In the genomic region with DNA sequence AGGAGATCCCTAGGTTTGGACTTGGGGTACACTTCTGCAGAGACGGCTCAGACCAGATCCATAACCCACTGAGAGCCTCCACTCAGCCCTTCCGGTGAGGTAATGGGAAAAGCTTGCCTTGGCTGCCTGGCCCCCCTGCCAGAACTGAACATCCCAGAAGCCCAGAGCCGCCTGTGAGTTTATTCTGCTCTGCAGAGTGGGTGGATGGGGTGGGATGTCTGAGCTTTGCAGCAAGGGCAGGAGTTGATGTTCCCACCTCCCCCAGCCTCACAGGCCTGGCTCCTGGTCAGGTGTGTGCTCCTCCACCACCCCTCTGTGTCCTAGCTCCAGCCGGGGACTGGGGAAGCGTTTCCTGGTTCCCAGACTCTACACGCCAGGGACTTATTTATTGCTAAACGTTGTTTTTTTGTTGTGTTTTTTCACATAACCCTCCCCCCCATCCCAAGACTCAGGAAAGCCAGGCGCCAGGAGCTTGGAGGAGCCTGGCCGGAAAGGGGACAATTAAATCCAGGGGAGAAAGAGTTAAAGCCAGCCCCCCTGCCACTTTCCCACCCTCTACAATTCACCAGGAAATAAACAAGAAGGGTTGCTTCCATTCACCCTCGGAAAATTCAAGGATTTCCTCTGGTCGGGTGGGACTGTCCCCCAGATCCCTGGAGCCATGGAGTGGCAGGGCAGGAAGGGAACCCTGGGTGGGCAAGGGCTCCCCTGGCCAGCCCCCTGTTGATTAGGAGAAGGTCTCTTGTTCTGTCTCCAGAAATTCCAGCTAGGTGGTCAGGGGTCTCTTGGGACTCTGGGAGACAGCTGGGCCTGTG, we compare ENCODE assay signal across 9 mouse cellular contexts. TPM values are rescaled to one million over a fixed set of nuclear protein-coding genes. Genes with fewer than 3 reads are reported as not detected.
DNase-seq lines count a peak whose midpoint lies in the region; ATAC-seq and TF ChIP-seq lines count a peak whose summit lies in the region.
"Had no signal": no experiment of that assay in that cellular context is flagged by ENCODE, and none has a peak within 500 bp of the region (broad histone marks: within the 10 kb centered on the region; RNA-seq: fewer than 3 reads in every experiment).

No protein-coding gene starts in this region.

- ATAC-seq in lung, embryonic 14.5 days (ENCODE audit: insufficient read depth): peak; percentile 23; the same call in 1 of the 2 replicates
- ATAC-seq in heart, embryonic 11.5 days (replicated peaks; ENCODE audit: insufficient number of reproducible peaks, low FRiP score, low TSS enrichment): no peak
- 0 out of 2 replicates have a peak, but pooled peaks have one; percentile 8 for ATAC-seq in kidney, embryonic 16.5 days (ENCODE audit: low FRiP score, low TSS enrichment)
- ATAC-seq in cerebellum, adult (ENCODE audit: insufficient number of reproducible peaks, low FRiP score, low TSS enrichment): no peak

- peak; percentile 60 for DNase-seq in lung, embryonic 14.5 days
- DNase-seq in lung, postnatal 36 days: no peak
- no peak for DNase-seq in cerebellum, postnatal 36 days
- no peak for DNase-seq in frontal cortex, postnatal 10 days (ENCODE audit: low spot score in 2 of 2)
- DNase-seq: adrenal gland, postnatal 25 days had no signal

- TF ChIP-seq CTCF in lung, embryonic 14.5 days (IDR thresholded peaks at IDR 0.05; ENCODE audit: low read depth): no peak
- no peak for TF ChIP-seq CTCF in olfactory bulb, adult 2 months (IDR thresholded peaks at IDR 0.05; ENCODE audit: insufficient read depth, low read depth, low read length)

- 39% methylated on average over 11 of the region's 11 CpGs for WGBS in lung, embryonic 14.5 days
- WGBS in heart, embryonic 11.5 days (ENCODE audit: insufficient replicate concordance): 46% methylated on average over 11 of the region's 11 CpGs
- WGBS in kidney, embryonic 16.5 days: 35% methylated on average over 11 of the region's 11 CpGs
- WGBS in olfactory bulb, adult 2 months: 42% methylated on average over 11 of the region's 11 CpGs

- peak overlapping the region; percentile 84 for H3K27ac ChIP-seq in lung, embryonic 14.5 days (ENCODE audit: low read depth)
- H3K27ac ChIP-seq in heart, embryonic 11.5 days (ENCODE audit: low read depth, low read length): peak overlapping the region; percentile 64
- peak overlapping the region; percentile 88 for H3K27ac ChIP-seq in kidney, embryonic 16.5 days (ENCODE audit: low read length)
- H3K27ac ChIP-seq in olfactory bulb, adult 2 months (ENCODE audit: insufficient read depth, low read depth, low read length): 0 out of 2 replicates have a peak overlapping the region, but pooled peaks have one; percentile 20

- no peak overlapping the region for H3K4me3 ChIP-seq in lung, embryonic 14.5 days (ENCODE audit: low read depth, low read length)
- H3K4me3 ChIP-seq in heart, embryonic 11.5 days (ENCODE audit: low read depth, low read length): no peak overlapping the region
- no peak overlapping the region for H3K4me3 ChIP-seq in kidney, embryonic 16.5 days (ENCODE audit: low read length)
- no peak overlapping the region for H3K4me3 ChIP-seq in olfactory bulb, adult 2 months (ENCODE audit: insufficient read depth, low read depth, low read length)

- TF ChIP-seq POLR2A in olfactory bulb, adult 2 months (IDR thresholded peaks at IDR 0.05; ENCODE audit: insufficient read depth, low read depth, low read length): no peak

- peak overlapping the region; percentile 40; the same call in 1 of the 2 replicates for H3K4me2 ChIP-seq in lung, embryonic 14.5 days
- H3K4me2 ChIP-seq in heart, embryonic 11.5 days: no peak overlapping the region
- peak overlapping the region; percentile 18; the same call in 1 of the 2 replicates for H3K4me2 ChIP-seq in kidney, embryonic 16.5 days (replicated peaks; ENCODE audit: low read depth, low read length)

- H3K9me3 ChIP-seq in lung, embryonic 14.5 days (ENCODE audit: low read depth, low read length): no peaks in the 10 kb centered on the region
- no peaks in the 10 kb centered on the region for H3K9me3 ChIP-seq in heart, embryonic 11.5 days (replicated peaks; ENCODE audit: control insufficient read depth, low read length)
- H3K9me3 ChIP-seq in kidney, embryonic 16.5 days (ENCODE audit: low read length): no peaks in the 10 kb centered on the region

- no peaks in the 10 kb centered on the region for H3K36me3 ChIP-seq in lung, embryonic 14.5 days (ENCODE audit: insufficient read depth)
- no peaks in the 10 kb centered on the region for H3K36me3 ChIP-seq in heart, embryonic 11.5 days (ENCODE audit: control insufficient read depth, insufficient read depth, low read length)
- H3K36me3 ChIP-seq in kidney, embryonic 16.5 days (ENCODE audit: insufficient read depth, low read length): no peaks in the 10 kb centered on the region

- peaks cover 25% of the 10 kb centered on the region for H3K4me1 ChIP-seq in lung, embryonic 14.5 days (ENCODE audit: insufficient read depth)
- H3K4me1 ChIP-seq in heart, embryonic 11.5 days (ENCODE audit: control insufficient read depth, insufficient read depth, low read length): peaks cover 16% of the 10 kb centered on the region; the same call in 1 of the 2 replicates
- peaks cover 40% of the 10 kb centered on the region for H3K4me1 ChIP-seq in kidney, embryonic 16.5 days (ENCODE audit: insufficient read depth, low read length)
- peaks cover 21% of the 10 kb centered on the region for H3K4me1 ChIP-seq in olfactory bulb, adult 2 months (ENCODE audit: control insufficient read depth, insufficient read depth, low read length)

- H3K9ac ChIP-seq in lung, embryonic 14.5 days: no peak overlapping the region
- peak overlapping the region; percentile 46; the same call in 1 of the 2 replicates for H3K9ac ChIP-seq in heart, embryonic 11.5 days (ENCODE audit: low read depth, low read length)
- peak overlapping the region; percentile 48 for H3K9ac ChIP-seq in kidney, embryonic 16.5 days (replicated peaks; ENCODE audit: low read length)

- H3K27me3 ChIP-seq in lung, embryonic 14.5 days (ENCODE audit: insufficient read depth, low read length): no peaks in the 10 kb centered on the region
- H3K27me3 ChIP-seq in heart, embryonic 11.5 days (ENCODE audit: control insufficient read depth, insufficient read depth, low read length): no peaks in the 10 kb centered on the region
- H3K27me3 ChIP-seq in kidney, embryonic 16.5 days (ENCODE audit: insufficient read depth, low read length): no peaks in the 10 kb centered on the region

RNA-seq across cellular contexts. Expression of gene Notch1, which starts 10.2 kb away (rescaled TPM):
- polyA plus RNA-seq in lung, embryonic 14.5 days (2014; fragmentation: Nextera tagmentation; extraction: Ambion mirVana): 37.7 and 44.0 TPM in 2 replicates
- polyA plus RNA-seq in heart, embryonic 11.5 days (2014; fragmentation: Nextera tagmentation; extraction: Ambion mirVana): 20.9 and 23.5 TPM in 2 replicates
- 23.7 and 27.0 TPM in 2 replicates for polyA plus RNA-seq in kidney, embryonic 16.5 days (2015; fragmentation: Nextera tagmentation; extraction: Ambion mirVana)
- 48.1 TPM in 1 of 2 replicates, not detected in the other for polyA plus RNA-seq in olfactory bulb, adult 2 months (2012; ENCODE audit: insufficient read depth, insufficient read length, low replicate concordance, missing spikeins)

RNA-seq across cellular contexts. Expression of gene Egfl7, which starts 53.2 kb away (rescaled TPM):
- polyA plus RNA-seq in lung, embryonic 14.5 days (2014; fragmentation: Nextera tagmentation; extraction: Ambion mirVana): 269 and 311 TPM in 2 replicates
- polyA plus RNA-seq in heart, embryonic 11.5 days (2014; fragmentation: Nextera tagmentation; extraction: Ambion mirVana): 145 and 157 TPM in 2 replicates
- polyA plus RNA-seq in kidney, embryonic 16.5 days (2015; fragmentation: Nextera tagmentation; extraction: Ambion mirVana): 257 and 266 TPM in 2 replicates
- not detected in 2 replicates for polyA plus RNA-seq in olfactory bulb, adult 2 months (2012; ENCODE audit: insufficient read depth, insufficient read length, low replicate concordance, missing spikeins)

RNA-seq across cellular contexts. Expression of gene Gm20532, which starts 59.8 kb away (rescaled TPM):
- polyA plus RNA-seq in lung, embryonic 14.5 days (2014; fragmentation: Nextera tagmentation; extraction: Ambion mirVana): not detected in 2 replicates
- not detected in 2 replicates for polyA plus RNA-seq in heart, embryonic 11.5 days (2014; fragmentation: Nextera tagmentation; extraction: Ambion mirVana)
- not detected in 2 replicates for polyA plus RNA-seq in kidney, embryonic 16.5 days (2015; fragmentation: Nextera tagmentation; extraction: Ambion mirVana)
- polyA plus RNA-seq in olfactory bulb, adult 2 months (2012; ENCODE audit: insufficient read depth, insufficient read length, low replicate concordance, missing spikeins): not detected in 2 replicates

Comparison
In these comparisons a context has a peak if more than half of its experiments do, and no peak if none do; other contexts are left out.
1. ATAC-seq: peak in lung, embryonic 14.5 days (single experiment) and kidney, embryonic 16.5 days (single experiment); none in heart, embryonic 11.5 days (single experiment) and cerebellum, adult (single experiment).
2. H3K27ac ChIP-seq: peak in every context shown above with its lines; median percentile 88 in kidney, embryonic 16.5 days; 84 in lung, embryonic 14.5 days; 64 in heart, embryonic 11.5 days; 20 in olfactory bulb, adult 2 months.
3. RNA of gene Egfl7, which starts 53.2 kb away (polyA plus RNA-seq): 269 to 311 TPM in lung, embryonic 14.5 days, 257 to 266 TPM in kidney, embryonic 16.5 days and 145 to 157 TPM in heart, embryonic 11.5 days; not detected in olfactory bulb, adult 2 months; every median in the first group is over 100 times any median in the second.